Mouse (Mus musculus) brain, embryonic 14.5 days (tissue): ENCODE measurements around the gene Ebf4. TPM values are rescaled to one million over a fixed set of nuclear protein-coding genes. Genes with fewer than 3 reads are reported as not detected.
"Not testable (repeated sequence)": the region's sequence is repeated elsewhere in the genome, so short reads cannot be mapped to it uniquely, and the experiment has no call there.

ENCODE experiments used
- DNase-seq: peaks from one replicate; pipeline ENCODE4 v3.0.0-alpha.2; 2011; ENCODE audit warnings: low read depth
- CTCF ChIP-seq: fragments of 200-500 bp; IDR thresholded peaks from 2 replicates; pipeline ENCODE4 v1.5.1; 2012; ENCODE audit warnings: inconsistent platforms, mild to moderate bottlenecking, moderate library complexity, borderline replicate concordance; ENCODE audit not compliant: insufficient read depth, insufficient read length; ENCODE audit errors: extremely low read depth
- POLR2A ChIP-seq: fragments of 200-500 bp; IDR thresholded peaks from 2 replicates; pipeline ENCODE4 v1.6.1; 2012; ENCODE audit warnings: mild to moderate bottlenecking, inconsistent platforms, borderline replicate concordance; ENCODE audit not compliant: poor library complexity, insufficient read depth, insufficient read length, severe bottlenecking; ENCODE audit errors: extremely low read depth
- polyA plus RNA-seq: library from polyadenylated mRNA; depleted of rRNA; stranded (reverse); fragments of >200 nt; gene quantifications from 2 replicates; pipeline ENCODE4 v1.2.3, GENCODE M21; 2012

Ebf4 gene
- polyA plus RNA-seq, 1 experiment: 24.9 TPM

GRCm38 (mm10) chr2:130362511-130363026 lies 67.6 kb downstream of the Ebf4 start:
- no peak for TF ChIP-seq POLR2A
- TF ChIP-seq CTCF: peak; percentile 81
- DNase-seq: peak; percentile 78

DNA sequence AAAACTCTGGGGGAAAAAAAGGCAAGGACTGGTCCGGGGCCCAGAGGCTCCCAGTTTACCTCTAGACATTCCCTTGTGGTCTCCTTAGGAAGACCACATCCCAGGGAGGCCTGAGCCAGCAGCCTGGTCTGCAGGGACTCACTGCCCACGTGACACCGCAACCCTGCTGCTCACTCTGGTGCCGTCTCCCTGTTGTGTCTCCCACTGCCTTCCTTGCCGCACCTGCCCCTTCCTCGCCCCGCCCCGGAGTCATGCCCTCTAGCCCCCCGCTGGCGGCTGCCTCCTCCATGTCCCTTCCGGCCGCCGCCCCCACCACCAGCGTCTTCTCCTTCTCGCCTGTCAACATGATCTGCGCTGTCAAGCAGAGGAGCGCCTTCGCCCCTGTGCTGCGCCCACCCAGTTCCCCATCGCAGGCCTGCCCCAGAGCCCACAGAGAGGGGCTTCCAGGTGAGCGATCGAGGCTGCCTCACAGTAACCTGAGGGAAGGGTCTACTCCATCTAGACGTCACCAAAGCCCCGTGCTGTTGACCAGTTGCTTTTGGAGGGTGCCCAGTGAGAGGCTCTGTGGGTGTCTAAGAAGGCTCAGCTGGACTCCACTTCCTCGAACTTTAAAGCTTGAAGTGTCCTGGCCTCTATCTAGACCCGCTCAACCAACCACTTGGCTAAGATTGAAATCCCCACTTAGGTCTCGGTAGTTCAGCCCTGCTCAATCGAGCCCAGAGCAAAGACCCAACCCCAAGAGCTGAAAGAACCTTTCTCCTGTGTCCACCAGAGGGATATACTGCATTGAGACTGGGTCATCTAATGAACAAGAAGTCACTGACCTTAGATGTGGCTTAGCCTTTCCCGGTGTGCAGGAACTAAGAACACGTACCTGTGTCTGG lies 70.5 kb downstream of the Ebf4 start:
- DNase-seq: peak; percentile 29
- TF ChIP-seq POLR2A (no peak), CTCF (no peak)

- no peak for DNase-seq
- TF ChIP-seq CTCF (no peak), POLR2A (no peak)
Measured at GRCm38 (mm10) chr2:130367386-130367785, 72.4 kb downstream of the Ebf4 start.

GRCm38 (mm10) chr2:130373026-130373425 lies 78.1 kb downstream of the Ebf4 start:
- not testable (repeated sequence) for DNase-seq

DNA sequence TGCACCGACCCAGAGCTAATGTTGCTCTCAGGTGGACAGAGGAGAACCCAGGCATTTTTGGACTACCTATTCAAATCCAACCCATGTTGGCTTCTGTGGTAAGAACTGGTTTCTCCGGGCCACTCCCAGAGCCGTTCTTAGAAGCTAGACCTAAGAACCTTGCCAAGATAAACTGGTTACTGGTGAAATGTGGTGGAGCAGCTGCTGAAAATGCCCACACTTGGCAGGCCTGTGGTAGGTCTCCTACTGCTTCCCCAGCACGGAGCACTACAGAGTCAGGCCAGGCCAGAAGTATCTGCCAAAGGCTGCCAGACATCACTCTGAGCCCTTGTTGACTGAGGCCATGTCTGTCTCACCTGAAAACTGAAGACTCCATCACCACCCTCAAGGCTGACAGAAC lies 80.0 kb downstream of the Ebf4 start:
- TF ChIP-seq CTCF (no peak), POLR2A (no peak)
- no peak for DNase-seq

DNA sequence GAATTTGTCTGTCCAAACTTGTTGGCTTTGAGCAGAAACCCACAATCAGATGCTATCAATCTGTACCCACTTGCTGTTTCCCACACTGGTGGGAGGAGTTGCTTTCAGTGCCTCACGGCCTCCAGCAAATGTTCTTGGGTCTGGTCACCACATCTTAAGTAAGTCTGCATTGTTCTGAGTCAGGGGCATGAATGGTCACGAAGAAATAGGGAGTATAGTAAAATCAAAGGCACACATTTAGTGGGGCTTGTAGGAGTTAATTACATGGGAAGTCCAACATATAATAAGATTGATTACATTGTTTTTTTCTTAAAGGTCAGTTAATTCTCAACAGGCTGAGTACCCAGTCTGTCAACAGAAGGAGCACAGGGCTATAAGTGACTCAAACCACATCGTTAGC lies 88.2 kb downstream of the Ebf4 start:
- no peak for TF ChIP-seq POLR2A
- no peak for TF ChIP-seq CTCF
- DNase-seq: no peak

DNA sequence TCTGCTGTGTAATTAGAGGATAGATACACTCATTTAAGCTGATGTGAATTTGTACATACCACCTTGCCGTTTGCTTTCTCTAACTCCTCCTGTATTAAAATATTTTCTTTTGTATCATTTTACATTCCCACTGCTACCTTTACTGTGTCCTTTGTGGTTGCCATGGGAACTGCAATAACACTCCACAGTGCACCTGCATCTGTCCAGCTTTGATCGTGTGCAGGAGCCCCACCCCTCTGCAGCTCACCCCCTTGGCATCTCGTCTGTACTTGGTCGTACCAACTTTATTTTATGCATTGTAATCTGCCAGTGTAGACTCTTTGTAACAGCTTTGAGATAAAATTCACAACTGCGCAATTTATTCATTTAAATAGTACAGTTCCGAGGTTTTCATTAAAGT lies 88.9 kb downstream of the Ebf4 start:
- TF ChIP-seq CTCF (no peak), POLR2A (no peak)
- DNase-seq: no peak

GRCm38 (mm10) chr2:130386212-130386611 lies 91.2 kb downstream of the Ebf4 start:
- DNase-seq: no peak
- TF ChIP-seq CTCF (no peak), POLR2A (no peak)

DNA sequence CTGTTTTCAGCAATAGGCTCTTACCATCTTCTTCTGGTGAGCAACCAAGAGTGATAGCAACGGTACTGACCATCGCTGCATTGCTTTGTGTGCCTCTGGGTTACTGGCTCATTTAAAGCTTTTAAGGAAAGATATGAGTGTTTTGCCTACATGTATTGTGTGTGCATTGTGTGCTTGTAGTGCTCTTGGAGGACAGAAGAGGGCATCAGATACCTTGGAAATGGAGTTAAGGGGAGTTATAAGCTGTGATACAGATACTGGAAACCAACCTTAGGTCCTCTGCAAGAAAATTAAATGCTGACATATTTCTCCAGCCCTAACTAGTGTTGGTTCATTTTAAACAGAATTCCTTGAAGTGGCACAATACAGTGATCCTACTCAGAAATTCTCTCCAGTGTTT lies 93.8 kb downstream of the Ebf4 start:
- TF ChIP-seq CTCF (peak; percentile 17; the same call in 1 of the 2 replicates), POLR2A (no peak)
- peak; percentile 23 for DNase-seq

- DNase-seq: no peak
Measured at GRCm38 (mm10) chr2:130390993-130391625, 96.1 kb downstream of the Ebf4 start.

GRCm38 (mm10) chr2:130392836-130393235 lies 97.9 kb downstream of the Ebf4 start:
- DNase-seq: no peak
- TF ChIP-seq POLR2A (no peak), CTCF (no peak)

More at GRCm38 (mm10) chr2:130390993-130391625, 96.1 kb downstream of the Ebf4 start:
- TF ChIP-seq POLR2A: no peak
- TF ChIP-seq CTCF: no peak
